Mouse (Mus musculus) heart, adult 2 months (tissue): ENCODE results near the gene Mov10l1.

ENCODE experiments used
- CTCF ChIP-seq: fragments of 200-600 bp; IDR thresholded peaks from 2 replicates; pipeline ENCODE4 v1.8.1; 2022; ENCODE audit warnings: antibody characterized with exemption, mild to moderate bottlenecking, moderate library complexity
- EP300 ChIP-seq: fragments of 200-500 bp; IDR thresholded peaks from 2 replicates; pipeline ENCODE4 v1.6.1; 2011; ENCODE audit warnings: low read depth, low read length, control low read depth; ENCODE audit not compliant: insufficient read depth
- POLR2A ChIP-seq: fragments of 200-500 bp; IDR thresholded peaks from 2 replicates; pipeline ENCODE4 v1.6.1; 2011; ENCODE audit warnings: mild to moderate bottlenecking, low read depth, low read length, control low read depth; ENCODE audit not compliant: insufficient read depth

- no peak for TF ChIP-seq CTCF
- no peak for TF ChIP-seq POLR2A
- TF ChIP-seq EP300, result no peak
Observed at GRCm38 (mm10) chr15:88989236-88989635, 6.5 kb downstream of the Mov10l1 start.
